Mouse (Mus musculus): ENCODE measurements around the gene Tmcc3. TPM values are rescaled to one million over a fixed set of nuclear protein-coding genes. Genes with fewer than 3 reads are reported as not detected.
A peak's percentile ranks its signal among the peaks of the same experiment; 100 is the strongest.

Gene Tmcc3
- total RNA-seq, 4 experiments from 2014 or later, result 28.1 to 32.2 (median 29.6) TPM

- DNase-seq (ENCODE audit: low spot score), result peak; percentile 45
These were observed 237.9 kb downstream of the Tmcc3 start for GRCm38 (mm10) chr10:94549511-94550232.

GRCm38 (mm10) chr10:94550649-94551048 is 238.9 kb downstream of the Tmcc3 start:
- no peak for DNase-seq (ENCODE audit: low spot score)

- DNase-seq (ENCODE audit: low spot score), result no peak
These were observed 239.3 kb downstream of the Tmcc3 start for GRCm38 (mm10) chr10:94551065-94551464.

GRCm38 (mm10) chr10:94551511-94551910 is 239.8 kb downstream of the Tmcc3 start:
- no peak for DNase-seq (ENCODE audit: low spot score)

GRCm38 (mm10) chr10:94551924-94552523 is 240.3 kb downstream of the Tmcc3 start:
- DNase-seq (ENCODE audit: low spot score), result no peak

- no peak for DNase-seq (ENCODE audit: low spot score)
These were observed 243.6 kb downstream of the Tmcc3 start for GRCm38 (mm10) chr10:94555394-94555793.

GRCm38 (mm10) chr10:94557428-94558149 is 245.8 kb downstream of the Tmcc3 start:
- no peak for DNase-seq (ENCODE audit: low spot score)

GRCm38 (mm10) chr10:94558826-94559225 is 247.1 kb downstream of the Tmcc3 start:
- no peak for DNase-seq (ENCODE audit: low spot score)

- no peak for DNase-seq (ENCODE audit: low spot score)
These were observed 249.6 kb downstream of the Tmcc3 start for GRCm38 (mm10) chr10:94561351-94561750.

- DNase-seq (ENCODE audit: low spot score), result no peak
These were observed 250.4 kb downstream of the Tmcc3 start for GRCm38 (mm10) chr10:94562188-94562587.

GRCm38 (mm10) chr10:94562991-94563390 is 251.2 kb downstream of the Tmcc3 start:
- no peak for DNase-seq (ENCODE audit: low spot score)

- no peak for DNase-seq (ENCODE audit: low spot score)
These were observed 253.9 kb downstream of the Tmcc3 start for GRCm38 (mm10) chr10:94565410-94566221.

- no peak for DNase-seq (ENCODE audit: low spot score)
These were observed 254.6 kb downstream of the Tmcc3 start for GRCm38 (mm10) chr10:94566222-94566868.

- no peak for DNase-seq (ENCODE audit: low spot score)
These were observed 255.5 kb downstream of the Tmcc3 start for GRCm38 (mm10) chr10:94567251-94567650.

GRCm38 (mm10) chr10:94567915-94568314 is 256.2 kb downstream of the Tmcc3 start:
- DNase-seq (ENCODE audit: low spot score), result no peak

GRCm38 (mm10) chr10:94568867-94569266 is 257.1 kb downstream of the Tmcc3 start:
- DNase-seq (ENCODE audit: low spot score), result no peak

- no peak for DNase-seq (ENCODE audit: low spot score)
These were observed 258.0 kb downstream of the Tmcc3 start for GRCm38 (mm10) chr10:94569731-94570130.

GRCm38 (mm10) chr10:94571927-94572620 is 260.3 kb downstream of the Tmcc3 start:
- no peak for DNase-seq (ENCODE audit: low spot score)

GRCm38 (mm10) chr10:94572772-94573171 is 261.0 kb downstream of the Tmcc3 start:
- no peak for DNase-seq (ENCODE audit: low spot score)

- peak; percentile 75 for DNase-seq (ENCODE audit: low spot score)
These were observed 262.9 kb downstream of the Tmcc3 start for GRCm38 (mm10) chr10:94574451-94575333.

Data from heart, adult 8-10 months (tissue).